Mouse (Mus musculus): ENCODE measurements around the gene Grwd1. TPM values are rescaled to one million over a fixed set of nuclear protein-coding genes. Genes with fewer than 3 reads are reported as not detected.

Gene Grwd1
- total RNA-seq (2023): 1 to 10 TPM; 5.4 to 5.9 TPM

DNA sequence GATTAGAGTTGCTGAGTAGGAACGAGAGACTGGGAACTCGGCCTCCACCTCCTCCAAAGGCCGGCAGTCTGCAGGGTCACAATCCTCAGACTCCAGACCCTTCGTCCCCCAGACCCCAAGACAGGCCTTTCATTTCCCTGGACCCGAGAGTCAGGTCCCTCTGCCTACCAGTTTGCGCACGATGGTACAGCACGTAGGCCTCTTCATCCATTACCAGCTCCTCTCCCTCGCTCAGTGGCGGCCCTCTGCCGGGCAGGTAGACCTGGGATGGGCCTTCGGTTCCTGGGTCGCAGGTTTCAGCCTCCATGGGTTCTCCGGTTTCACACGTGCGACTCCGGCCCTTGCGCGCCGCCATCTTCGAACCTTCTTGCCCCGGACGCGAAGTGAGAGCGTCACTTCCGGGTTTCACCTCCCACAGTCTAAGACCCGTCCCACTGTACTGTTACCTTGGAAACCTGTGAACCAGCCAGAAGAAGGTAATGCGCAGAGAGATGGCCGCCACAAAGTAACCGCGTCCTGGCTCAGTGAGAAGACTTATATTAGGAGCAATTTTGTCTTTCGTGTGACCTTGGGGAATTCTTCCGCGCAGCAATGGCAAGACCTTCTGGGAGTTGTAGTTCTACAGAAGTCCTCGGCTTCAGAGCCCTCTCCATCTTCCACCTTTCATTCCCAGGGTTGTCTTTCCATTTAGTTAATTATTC is at the start of gene Grwd1:
TSS of gene Grwd1 (minus strand) at position 518 of the 701 bp plus-strand sequence.

DNA sequence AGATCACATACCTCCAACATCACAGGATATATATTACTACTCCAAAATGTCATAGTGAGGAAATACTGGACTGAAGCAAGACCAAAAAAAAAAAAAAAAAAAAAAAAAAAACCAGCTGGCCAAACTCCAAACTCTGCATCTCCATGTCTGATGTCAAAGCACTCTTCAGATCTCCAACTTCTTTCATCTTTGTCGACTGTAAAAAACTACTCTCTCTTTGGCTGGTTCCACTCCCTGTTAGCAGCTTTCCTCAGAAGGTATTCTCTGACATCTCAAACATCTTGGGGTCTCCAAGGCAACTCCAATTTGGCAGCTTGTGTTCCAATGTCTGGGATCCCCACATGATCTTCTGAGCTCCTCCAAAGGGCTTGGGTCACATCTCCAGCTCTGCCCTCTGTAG is 47.5 kb upstream of the Grwd1 start, which contains the start of gene Grin2d:
TSS of gene Grin2d (minus strand) at position 101 of the 400 bp plus-strand sequence.

DNA sequence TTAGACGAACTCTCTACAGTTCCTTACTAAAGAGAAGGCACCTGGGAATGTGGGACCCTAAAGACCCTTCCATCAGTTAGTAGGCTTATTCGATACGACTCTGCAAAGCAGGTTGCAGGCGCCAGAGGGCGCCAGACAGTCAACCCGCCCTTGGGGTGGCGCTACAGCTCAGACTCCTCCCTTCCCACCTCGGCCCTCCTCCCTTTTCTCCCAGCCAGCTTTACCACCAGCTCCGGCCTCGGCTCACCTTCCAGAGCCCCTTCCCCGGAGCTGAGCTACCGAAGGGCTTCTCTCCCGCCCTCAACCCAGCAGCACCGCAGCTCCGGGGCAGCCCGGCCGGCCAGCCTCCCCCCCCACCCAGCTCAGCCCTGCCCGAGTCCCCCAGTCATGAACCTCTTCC is 41.9 kb upstream of the Grwd1 start, which contains the start of gene Kdelr1:
TSS of gene Kdelr1 (plus strand) at position 149 of the 400 bp plus-strand sequence.

DNA sequence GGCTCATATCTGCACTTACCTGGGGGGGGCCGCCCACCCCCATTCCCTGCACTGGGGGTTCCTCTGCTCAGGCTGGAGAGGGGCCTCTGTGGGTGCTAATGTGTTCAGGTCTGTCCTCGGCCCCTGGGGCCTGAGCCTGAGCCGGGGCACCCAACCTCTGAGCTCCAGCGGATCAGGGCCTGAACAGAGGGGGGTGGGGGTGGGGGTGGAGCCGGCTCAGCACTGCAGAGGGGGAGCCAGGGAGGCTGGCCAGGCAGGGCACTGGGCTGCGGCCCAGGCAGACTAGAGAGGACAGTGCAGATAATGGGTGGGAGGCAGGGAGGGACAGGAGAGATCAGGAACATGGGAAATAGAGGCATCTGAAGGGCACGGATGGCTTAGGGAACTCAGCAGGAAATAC is 6.1 kb downstream of the Grwd1 start, which contains the start of gene Kcnj14:
TSS of gene Kcnj14 (minus strand) at position 185 of the 400 bp plus-strand sequence.

DNA sequence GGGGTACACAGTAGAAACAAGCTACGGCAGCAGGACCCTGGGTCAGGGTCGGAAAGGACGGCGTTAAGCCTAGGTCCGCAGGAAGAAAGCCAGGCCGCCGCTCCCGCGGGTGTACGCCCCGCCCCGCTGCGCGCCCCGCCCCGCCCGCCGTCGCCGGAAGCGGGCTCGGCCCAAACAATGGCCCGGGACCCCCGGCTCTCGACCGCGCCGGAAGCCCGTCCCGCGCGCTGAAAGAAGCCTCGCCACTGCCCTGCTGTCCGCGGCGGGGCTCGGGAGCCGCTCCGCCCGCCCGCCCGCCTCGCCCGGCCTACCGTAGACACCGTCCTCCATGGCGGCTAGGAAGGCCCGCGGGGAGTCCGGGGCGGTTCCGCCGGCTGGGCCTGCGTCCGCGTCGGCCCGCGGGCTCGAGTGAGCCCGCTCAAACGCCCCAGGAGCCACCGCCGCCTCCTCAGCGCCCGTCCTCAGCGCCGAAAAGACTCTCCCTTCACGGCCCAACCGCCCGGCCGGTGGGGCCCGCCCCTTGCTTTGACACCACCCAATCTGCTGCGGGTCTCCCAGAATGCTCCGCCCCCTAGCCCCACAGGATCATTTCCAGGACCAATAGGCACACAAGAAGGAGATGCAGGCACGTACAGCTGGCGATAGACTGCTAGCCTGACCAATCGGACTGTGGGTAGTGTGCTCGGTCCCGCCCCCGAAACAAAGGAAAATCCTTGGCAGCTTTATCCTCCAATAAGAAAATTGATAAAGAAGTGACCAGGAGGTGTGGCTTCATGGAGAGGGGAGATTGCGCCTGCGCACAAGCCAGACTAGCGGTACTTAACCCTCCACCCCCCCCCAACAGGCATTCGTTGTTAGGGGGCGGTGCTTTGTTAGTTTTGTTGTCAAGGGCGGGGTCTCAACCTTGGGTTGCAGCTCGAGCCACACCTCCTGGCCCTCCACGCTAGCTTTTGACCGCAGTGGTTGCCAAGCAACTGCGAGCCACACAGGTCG is 16.7 kb downstream of the Grwd1 start, which contains the start of gene Cyth2:
TSS of gene Cyth2 (minus strand) at position 795 of the 993 bp plus-strand sequence.

DNA sequence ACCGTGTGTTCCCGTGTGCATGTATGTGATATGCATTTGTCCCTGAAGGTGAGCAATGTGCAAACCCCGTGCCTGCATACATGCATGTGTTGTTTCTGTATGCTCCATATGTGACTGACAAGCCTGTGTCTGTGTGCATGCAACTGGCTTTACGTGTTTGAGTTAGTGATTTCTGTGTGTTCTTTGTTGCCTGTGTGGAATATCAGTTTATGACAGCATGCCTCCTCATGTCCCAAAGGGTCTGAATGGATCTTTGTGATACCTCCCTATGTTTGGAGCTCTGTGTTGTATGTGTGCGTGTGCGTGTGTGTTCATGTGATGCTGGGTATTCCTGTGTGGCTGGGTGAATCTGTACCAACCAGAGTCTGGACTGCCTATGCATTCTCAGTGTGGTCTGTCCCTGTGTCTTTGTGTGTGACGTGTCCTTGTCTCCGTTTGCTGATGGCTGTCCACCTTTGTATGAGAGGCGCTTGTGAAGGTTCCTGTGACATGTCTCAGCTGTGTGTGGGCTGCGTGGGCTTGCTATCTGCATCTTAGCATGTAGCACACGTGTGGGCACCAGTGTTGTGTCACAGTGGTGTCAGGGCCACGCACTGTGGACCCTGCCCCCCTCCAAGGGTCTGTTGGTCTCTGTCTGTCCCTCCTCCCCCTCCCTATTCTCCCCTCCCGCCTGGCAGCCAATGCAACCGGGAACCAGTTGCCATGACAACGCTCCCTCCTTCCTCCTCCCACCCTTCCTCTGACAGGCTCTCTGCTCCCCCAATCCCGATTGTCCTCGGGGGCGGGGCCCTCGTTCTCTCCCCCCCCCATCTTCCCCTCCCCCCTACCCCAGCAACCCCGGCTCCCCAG is 46.0 kb downstream of the Grwd1 start, which contains the start of gene Sult2b1:
TSS of gene Sult2b1 (minus strand) at position 146 of the 849 bp plus-strand sequence.

DNA sequence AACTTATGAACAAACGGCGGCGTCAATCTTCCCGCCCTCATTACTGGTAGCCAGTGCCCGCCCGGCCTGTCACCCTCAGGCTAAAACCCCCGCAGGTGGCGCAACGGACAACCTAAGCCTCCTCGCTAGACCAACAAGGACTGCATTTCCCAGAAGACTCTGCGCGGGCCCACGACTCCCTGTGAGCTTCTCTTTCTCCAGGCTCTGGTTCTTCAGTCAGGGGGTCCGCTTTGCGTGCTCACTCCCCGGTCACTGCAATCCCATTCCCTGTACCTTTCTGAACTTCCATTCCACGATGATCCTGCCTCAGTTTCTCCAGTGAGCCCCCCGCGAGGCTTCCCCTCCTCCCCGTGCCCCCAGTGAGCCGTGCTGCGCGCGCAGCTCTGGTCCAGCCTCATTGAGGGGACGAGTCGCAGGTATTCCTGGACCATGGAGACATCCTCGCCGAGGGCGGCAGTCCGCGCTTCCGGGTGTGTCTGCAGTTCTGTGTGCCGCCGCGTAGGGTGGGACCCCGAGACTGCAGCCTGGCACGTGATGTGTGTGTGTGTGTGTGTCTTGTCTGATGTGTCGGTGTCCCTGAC is 47.1 kb downstream of the Grwd1 start, which contains the start of gene Lmtk3:
TSS of gene Lmtk3 (plus strand) at position 228 of the 581 bp plus-strand sequence.

Other genes starting within 250 kb of the Grwd1 start
- not detected for gene Fgf21, start 215.5 kb downstream of the Grwd1 start, total RNA-seq (2023)
- gene Fut1, start 213.7 kb downstream of the Grwd1 start, total RNA-seq (2023): under 1 TPM in 1 of 2 experiments, not detected in 1; 0.22 TPM
- gene Izumo1, start 209.1 kb downstream of the Grwd1 start, total RNA-seq (2023): not detected
- gene Rasip1, start 203.5 kb downstream of the Grwd1 start, total RNA-seq (2023): 1 to 10 TPM; 1.9 to 2.0 TPM
- gene Mamstr, start 191.0 kb downstream of the Grwd1 start, total RNA-seq (2023): under 1 TPM; 0.13 to 0.73 TPM
- gene Fut2, start 164.6 kb downstream of the Grwd1 start, total RNA-seq (2023): not detected
- gene Ntn5, start 146.9 kb downstream of the Grwd1 start, total RNA-seq (2023): not detected
- under 1 TPM in 1 of 2 experiments, not detected in 1; 0.26 TPM for gene Sec1, start 136.5 kb downstream of the Grwd1 start, total RNA-seq (2023)
- not detected for gene Car11, start 131.1 kb downstream of the Grwd1 start, total RNA-seq (2023)
- gene Dbp, start 125.9 kb downstream of the Grwd1 start, total RNA-seq (2023): 1 to 10 TPM; 5.3 TPM
- gene Rpl18, start 115.5 kb downstream of the Grwd1 start, total RNA-seq (2023): 100 to 1,000 TPM; 782 to 910 TPM
- 10 to 100 TPM; 39.2 to 41.2 TPM for gene Sphk2, start 112.9 kb downstream of the Grwd1 start, total RNA-seq (2023)
- under 1 TPM; 0.55 to 0.64 TPM for gene Fam83e, start 109.7 kb downstream of the Grwd1 start, total RNA-seq (2023)
- gene Spaca4, start 105.1 kb downstream of the Grwd1 start, total RNA-seq (2023): not detected
- gene Lmtk3, start 47.2 kb downstream of the Grwd1 start, total RNA-seq (2023): not detected
- gene Sult2b1, start 46.3 kb downstream of the Grwd1 start, total RNA-seq (2023): not detected
- 10 to 100 TPM; 68.3 to 83.9 TPM for gene Cyth2, start 16.4 kb downstream of the Grwd1 start, total RNA-seq (2023)
- gene Kcnj14, start 6.2 kb downstream of the Grwd1 start, total RNA-seq (2023): under 1 TPM; 0.20 to 0.33 TPM
- gene Kdelr1, start 41.8 kb upstream of the Grwd1 start, total RNA-seq (2023): 10 to 100 TPM; 65.3 to 69.5 TPM
- gene Grin2d, start 47.4 kb upstream of the Grwd1 start, total RNA-seq (2023): under 1 TPM; 0.15 to 0.22 TPM
- gene Syngr4, start 65.8 kb upstream of the Grwd1 start, total RNA-seq (2023): under 1 TPM; 0.82 to 0.85 TPM
- 1 to 10 TPM; 7.0 to 7.5 TPM for gene Tmem143, start 66.0 kb upstream of the Grwd1 start, total RNA-seq (2023)
- gene Emp3, start 90.5 kb upstream of the Grwd1 start, total RNA-seq (2023): 100 to 1,000 TPM; 379 to 407 TPM
- 1 to 10 TPM; 4.8 to 7.6 TPM for gene Ccdc114, start 93.1 kb upstream of the Grwd1 start, total RNA-seq (2023)
- not detected for gene Abcc6, start 199.4 kb upstream of the Grwd1 start, total RNA-seq (2023)
- 10 to 100 TPM; 29.1 to 36.7 TPM for gene Nomo1, start 202.8 kb upstream of the Grwd1 start, total RNA-seq (2023)

Data from neutrophil, adult 83 days (primary cell).